Mouse (Mus musculus): ENCODE data around the gene Hivep3.

Hivep3 gene

DNA sequence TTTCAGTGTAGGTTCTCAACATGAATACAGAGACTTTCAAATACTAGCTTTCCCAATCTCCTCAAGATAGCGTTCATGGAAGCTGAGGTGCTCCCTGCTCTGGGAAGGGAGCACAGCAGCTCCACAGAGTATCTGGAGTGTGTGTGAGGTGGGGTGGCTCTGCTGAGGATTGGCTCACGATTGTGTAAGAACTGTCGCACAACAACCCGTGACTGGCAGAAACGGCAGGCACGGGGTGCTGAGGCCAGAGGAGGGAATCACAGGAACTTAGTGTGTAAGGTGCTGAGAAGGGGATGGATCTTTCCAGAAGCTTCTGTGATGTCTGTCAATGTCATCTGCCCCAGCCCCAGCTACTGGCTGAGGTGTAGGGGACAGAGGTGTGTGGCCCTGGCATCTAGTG, 328.1 kb downstream of the Hivep3 start:
- no peak for DNase-seq (ENCODE audit: low spot score)

- DNase-seq (ENCODE audit: low spot score) = no peak
These were observed 328.6 kb downstream of the Hivep3 start for GRCm38 (mm10) chr4:120062198-120062597.

GRCm38 (mm10) chr4:120062754-120063153, 329.2 kb downstream of the Hivep3 start:
- no peak for DNase-seq (ENCODE audit: low spot score)

GRCm38 (mm10) chr4:120063353-120064124, 330.0 kb downstream of the Hivep3 start:
- DNase-seq (ENCODE audit: low spot score) = no peak

DNA sequence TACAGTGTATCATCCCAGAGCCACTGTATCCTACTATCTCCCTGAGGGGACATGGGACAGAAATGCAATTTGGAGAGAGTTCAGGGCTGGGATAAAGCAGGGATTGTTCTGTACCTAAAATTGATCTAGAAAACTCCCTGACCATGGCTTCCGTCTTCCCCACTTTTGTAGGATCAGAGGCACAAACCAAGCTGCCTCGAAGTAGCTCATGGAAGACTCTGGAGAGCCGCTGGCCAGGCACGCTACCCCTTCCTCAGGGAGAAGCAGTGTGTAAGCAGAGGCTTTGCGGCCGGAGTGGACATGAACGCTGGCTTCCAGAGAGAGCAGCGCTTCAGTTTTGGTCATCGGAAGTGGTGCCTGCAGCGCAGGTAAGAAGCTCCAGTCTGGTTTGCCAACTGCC, 331.1 kb downstream of the Hivep3 start, which contains the start of gene AL607142.1:
Gene AL607142.1 (plus strand): TSS at position 301 of the 400 bp plus-strand sequence.
- DNase-seq (ENCODE audit: low spot score) = no peak

DNA sequence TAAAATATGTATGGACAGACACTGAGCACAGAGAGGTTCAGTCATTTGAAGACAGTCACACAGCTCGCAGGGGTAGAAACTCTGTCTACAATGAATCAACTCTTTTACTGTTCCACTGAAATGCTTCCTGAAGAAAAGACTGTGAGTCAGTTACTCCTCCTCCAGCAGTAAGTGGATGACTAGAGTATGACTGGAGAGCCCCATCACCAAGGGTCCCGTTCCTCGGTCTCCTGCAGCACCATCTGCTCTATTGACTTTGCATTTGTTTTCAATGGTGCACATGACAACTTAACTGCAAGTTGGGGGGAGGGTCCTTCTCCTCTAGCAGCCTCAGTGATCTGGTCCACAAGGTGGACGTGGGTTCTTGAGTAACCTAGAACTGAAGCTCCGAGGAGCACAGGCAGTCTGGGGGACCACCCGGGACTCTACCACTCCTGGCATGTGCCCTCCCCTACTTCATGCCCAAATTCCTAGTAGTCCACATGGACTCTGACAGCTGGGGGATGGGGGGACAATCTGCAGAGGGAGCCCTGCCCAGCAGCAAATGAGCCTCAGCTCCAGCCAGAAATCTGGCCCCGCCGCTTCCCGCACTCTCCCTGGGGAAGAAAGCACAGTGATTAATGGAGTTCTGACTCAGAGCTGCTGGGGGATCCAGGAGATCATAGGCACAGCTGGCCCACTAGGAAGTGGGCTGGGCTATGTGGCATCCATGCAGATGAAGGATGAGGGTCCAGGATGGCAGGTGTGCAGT, 333.4 kb downstream of the Hivep3 start:
- no peak for DNase-seq (ENCODE audit: low spot score)

DNA sequence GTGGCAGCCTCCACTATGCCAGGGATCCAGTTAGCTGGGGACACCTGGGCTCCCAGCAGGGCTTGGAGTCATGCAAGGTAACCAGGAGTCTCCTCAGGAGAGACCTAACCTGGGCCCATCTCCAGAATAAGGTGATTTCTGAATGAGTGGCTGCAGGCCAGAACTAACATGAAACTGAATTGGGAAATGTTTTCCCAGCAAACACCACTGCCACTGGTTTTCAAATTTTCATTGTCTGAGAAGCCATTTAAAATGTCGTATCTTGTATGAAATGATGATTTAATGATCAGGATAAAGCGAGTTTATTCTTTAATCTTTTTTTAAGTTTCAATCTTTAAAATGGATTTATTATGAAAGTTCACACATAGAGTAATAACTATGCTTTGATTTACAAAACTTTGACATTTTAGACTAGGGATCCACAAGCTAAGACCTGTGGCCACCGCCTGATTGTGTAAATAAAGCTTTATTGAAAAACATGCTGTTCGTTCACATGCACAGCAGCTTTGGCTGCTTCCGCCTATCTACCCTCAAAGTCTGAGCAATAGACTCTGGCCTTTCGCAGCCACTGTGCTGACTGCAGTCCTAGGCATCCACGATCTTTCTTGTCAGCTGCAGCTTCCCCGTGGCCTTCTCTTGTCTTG, 334.1 kb downstream of the Hivep3 start:
- no peak for DNase-seq (ENCODE audit: low spot score)

- no peak for DNase-seq (ENCODE audit: low spot score)
These were observed 335.4 kb downstream of the Hivep3 start for GRCm38 (mm10) chr4:120068883-120069581.

DNA sequence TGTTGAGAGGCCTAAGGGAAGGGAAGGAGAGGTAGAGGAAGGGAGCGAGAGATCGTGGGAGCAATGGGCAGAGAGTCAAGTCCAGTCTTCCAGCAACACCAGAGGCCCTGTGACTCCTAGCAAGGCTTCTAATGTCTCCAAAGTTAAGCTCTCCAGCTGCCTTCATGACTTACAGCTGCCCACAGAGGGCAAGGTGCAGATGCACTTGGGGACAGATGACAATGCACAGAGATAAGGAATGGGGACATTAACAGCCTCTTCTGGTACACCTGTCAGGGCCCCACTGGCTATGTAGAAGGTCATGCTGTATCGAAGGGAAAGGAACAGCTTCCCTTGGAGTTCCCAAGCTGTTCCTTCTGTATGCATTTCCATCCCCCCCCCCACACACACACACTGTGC, 336.0 kb downstream of the Hivep3 start:
- DNase-seq (ENCODE audit: low spot score) = no peak

DNA sequence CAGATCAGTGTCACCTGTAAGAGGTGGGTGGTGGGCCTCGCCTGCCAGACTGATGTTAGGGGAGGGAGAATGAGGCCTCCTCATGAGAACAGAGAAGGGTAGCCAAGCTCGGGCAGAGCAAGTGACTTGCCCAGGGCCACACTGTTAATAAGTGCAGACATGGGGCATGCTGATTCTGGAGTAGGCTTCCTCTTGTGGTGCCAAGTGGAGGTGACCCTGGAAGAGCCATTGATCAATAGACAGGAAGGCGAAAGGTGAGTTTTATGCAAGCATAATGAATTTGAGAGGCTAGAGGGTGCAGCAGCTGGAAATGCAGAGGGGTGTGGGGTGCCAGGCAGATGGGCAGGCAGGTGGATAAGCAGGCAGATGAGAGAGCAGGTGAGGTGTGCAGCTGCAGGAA, 337.8 kb downstream of the Hivep3 start:
- no peak for DNase-seq (ENCODE audit: low spot score)

DNA sequence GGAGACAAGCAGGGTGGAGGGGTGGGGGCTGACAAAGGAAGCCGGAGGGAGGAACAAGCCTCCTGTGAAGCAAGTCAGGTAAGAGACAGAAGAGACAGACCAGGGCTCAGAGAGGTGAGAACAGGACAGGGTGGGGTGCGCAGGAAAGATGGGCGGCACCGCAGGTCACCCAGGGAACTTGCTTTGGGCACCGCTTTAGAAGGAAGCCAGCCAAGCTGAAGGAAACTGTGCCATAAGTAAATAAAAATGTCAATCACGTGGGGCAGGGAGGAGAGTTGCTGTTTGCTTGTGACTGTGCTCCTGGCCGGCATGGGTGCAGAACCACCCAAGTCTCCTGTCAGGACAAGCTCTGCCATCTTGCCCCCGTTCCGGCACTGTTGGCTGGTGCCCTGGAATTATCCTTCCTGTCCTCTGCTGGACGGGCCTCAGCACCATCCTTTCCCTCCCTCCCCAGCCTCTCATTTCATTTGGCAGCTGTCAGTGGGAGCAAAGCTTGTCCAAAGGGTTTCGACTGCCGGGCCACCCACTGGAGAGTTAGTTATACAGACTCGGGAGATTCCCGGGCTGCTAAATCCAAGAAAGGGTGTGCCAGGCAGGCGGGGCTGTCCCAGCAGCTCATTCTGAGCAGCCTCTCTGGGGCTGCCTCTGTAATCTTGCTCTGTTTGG, 338.4 kb downstream of the Hivep3 start:
- peak; percentile 52 for DNase-seq (ENCODE audit: low spot score)

DNA sequence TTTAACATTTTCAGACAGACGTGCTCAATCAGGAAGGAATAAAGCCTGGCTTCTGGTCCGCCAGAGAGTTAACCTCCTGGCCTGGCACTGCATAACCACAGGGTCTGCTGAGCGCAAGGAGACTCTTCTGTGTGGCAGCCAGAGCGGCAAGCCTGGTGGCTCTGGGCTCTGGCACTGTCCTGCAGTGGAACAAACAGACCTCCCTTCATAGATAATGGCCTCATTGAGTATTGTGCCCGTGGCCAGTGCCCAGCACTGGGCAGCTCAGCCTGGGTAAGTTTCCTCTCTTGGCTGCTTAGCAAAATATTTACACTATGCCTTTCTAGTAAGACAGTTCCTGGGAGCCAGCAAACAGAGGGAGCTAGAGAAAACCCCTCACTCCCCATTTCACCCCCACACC, 340.5 kb downstream of the Hivep3 start:
- no peak for DNase-seq (ENCODE audit: low spot score)

GRCm38 (mm10) chr4:120077322-120077721, 343.7 kb downstream of the Hivep3 start:
- DNase-seq (ENCODE audit: low spot score) = no peak

DNA sequence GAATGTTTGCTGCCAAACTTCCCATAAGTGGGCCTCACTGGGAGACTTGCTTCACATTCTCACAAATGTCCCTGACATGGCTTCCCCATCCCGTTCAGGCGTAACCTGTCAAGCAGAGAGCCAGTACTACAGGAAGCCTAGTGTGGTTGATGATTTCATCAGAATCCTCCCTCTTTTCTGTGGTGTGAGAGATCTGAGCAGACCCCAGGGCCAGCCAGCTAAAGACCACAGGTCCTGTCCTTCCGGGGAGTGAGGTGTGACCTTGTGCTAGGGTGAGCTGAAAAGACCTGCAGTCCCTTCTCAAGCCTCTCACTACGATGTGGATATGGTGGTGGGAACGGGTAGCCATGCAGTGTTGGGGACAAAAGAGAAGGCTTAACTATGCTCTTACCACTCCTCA, 348.9 kb downstream of the Hivep3 start:
- no peak for DNase-seq (ENCODE audit: low spot score)

GRCm38 (mm10) chr4:120083700-120084099, 350.1 kb downstream of the Hivep3 start:
- peak; percentile 41 for DNase-seq (ENCODE audit: low spot score)

GRCm38 (mm10) chr4:120089536-120089935, 356.0 kb downstream of the Hivep3 start:
- no peak for DNase-seq (ENCODE audit: low spot score)

DNA sequence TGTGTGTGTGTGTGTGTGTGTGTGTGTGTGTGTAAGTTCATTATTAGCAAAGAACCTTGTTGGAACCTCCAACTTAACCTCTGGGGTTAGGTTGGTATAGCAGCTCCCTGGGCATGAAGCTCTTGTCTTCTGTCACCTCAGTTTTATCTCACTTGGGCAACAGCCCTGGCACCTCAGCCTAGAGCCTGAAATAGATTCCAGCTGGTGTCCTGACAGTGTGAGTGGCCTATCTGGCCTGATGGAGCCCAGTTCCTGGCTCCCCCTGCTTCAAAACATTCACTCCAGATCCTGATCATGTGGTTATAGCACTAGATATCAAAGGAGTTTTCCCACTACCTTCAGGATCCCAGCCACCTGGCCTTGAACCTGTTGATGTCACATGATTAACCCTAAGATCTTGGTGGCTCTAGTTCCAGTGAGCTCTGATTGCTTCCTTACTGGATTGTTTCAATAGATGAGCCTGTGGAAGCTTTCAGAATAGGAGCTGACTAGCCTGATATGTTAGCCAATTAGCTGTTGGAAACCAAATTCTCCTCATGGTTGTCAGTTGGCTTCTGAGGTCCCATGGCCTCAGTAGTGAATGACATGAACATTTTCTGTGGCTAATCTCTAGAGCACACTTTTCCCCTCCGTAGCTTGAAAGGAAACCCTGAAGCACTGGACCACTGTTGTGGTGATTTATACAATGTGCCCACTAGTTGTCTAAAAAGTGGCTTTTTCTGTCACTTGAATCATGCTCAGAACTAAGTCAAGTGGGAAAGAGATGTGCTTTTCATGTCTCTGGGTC, 358.6 kb downstream of the Hivep3 start:
- DNase-seq (ENCODE audit: low spot score) = no peak

DNA sequence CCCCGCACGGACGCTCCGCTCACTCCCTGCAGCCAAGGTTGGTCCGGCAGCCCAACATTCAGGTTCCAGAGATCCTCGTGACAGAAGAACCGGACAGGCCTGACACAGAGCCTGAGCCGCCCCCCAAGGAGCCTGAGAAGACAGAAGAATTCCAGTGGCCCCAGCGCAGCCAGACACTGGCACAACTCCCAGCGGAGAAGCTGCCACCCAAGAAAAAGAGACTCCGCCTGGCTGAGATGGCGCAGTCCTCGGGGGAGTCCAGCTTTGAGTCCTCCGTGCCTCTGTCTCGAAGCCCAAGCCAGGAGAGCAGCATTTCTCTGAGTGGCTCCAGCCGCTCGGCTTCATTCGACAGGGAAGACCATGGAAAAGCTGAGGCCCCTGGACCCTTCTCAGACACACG, 363.4 kb downstream of the Hivep3 start:
- DNase-seq (ENCODE audit: low spot score) = no peak

- no peak for DNase-seq (ENCODE audit: low spot score)
These were observed 367.6 kb downstream of the Hivep3 start for GRCm38 (mm10) chr4:120101186-120101585.

DNA sequence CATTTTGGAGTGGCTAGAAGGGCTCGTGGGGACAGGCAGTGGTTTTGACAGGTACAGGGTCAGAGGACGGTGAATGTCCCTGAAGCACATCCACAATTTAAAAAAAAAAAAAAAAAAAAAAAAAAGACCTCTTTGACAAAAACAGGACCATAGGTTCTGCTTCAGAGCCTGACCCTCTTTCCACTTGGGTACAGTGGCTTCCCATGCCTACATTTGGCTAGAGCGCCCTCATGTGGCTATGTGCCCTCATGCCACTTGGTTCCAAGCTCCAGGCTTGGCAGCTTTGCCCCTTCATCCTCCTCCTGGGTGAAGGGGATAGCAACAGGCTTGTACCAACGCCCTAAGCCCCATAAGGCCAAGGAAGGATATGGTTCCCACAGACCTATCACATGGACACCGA, 371.0 kb downstream of the Hivep3 start:
- DNase-seq (ENCODE audit: low spot score) = peak; percentile 79

DNA sequence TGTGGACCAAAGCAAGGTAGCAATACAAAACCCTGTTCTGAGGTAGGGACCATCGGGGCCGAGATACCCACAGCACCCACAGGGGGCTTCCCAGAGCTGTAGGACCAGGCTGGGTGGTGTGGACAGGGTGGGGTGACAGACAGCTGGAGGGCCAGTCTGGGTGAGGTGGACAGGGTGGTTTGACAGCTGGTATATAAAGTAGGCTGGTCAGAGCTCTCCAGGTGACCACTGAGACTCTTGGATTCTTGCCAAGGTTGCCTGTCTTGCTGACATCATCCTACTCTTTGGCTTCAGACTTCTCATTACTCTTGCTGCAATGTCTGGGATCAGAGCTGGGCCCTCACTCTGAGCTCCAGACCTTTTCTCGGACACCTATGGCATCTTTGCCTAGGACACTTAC, 372.8 kb downstream of the Hivep3 start:
- DNase-seq (ENCODE audit: low spot score) = no peak

All from urinary bladder, postnatal 14 days (tissue).